Mouse (Mus musculus) spleen, postnatal 4 days (tissue): Measurements from ENCODE around the gene Coa5.

ENCODE experiments used
- DNase-seq, 2 experiments: peaks; one replicate each; pipeline ENCODE4 v3.0.0; 2022; ENCODE audit warnings: low spot score in 2 of 2

Coa5 gene

DNA sequence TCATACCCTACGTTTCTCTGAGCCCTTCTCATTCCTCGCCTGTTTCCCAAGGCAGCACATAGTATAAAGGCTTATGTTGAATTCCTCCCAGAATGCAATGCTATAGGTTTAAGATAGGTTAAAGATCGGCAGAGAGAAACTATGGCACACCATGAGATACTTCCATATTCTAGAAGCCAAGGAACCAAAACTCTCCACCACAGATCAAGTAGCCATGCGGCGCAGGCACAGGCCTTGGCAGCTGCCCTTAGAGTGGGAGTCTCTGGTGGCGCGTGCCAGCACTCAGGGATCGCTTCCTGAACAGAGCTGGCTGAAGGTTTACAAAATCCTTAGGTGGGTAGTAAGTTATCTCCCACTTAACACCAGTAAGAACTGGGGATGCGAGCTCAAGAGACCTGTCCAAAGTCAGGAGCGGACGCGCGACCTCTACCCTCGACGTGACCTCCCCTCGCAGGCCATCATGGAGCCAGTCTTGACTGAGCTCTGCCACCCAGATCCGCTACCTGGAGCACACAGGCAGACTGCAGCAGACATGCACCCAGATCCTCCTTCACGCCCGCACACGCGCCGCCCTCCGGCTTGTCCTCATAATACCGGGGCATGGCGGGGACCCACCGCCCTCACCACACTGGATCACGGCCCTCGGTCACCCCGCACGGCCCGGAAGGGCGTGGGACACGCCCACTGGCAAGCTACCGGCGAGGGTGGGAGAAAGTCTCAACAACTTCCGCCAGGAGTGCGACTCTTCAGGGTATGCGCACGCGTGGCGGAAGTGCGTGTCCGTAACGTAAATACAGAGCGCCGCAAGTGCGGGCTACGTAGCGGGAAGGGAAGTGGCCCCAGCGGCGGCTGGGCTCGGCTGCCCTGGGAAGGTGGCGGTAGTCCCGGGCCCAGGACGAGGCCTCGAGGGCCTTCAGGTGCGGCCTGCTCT, at the start of gene Coa5, which contains the start of gene Unc50:
Gene Coa5, minus strand, starts transcription at position 738 of the 931 bp plus-strand sequence.
Gene Unc50, plus strand, starts transcription at position 774 of the 931 bp plus-strand sequence.
- DNase-seq = peak; percentile 88 to 93

GRCm38 (mm10) chr1:37479074-37479473, 49.2 kb upstream of the Coa5 start:
- DNase-seq = peak; percentile 68 to 81

- DNase-seq = no peak
These were observed 48.5 kb upstream of the Coa5 start for GRCm38 (mm10) chr1:37478416-37478815.

DNA sequence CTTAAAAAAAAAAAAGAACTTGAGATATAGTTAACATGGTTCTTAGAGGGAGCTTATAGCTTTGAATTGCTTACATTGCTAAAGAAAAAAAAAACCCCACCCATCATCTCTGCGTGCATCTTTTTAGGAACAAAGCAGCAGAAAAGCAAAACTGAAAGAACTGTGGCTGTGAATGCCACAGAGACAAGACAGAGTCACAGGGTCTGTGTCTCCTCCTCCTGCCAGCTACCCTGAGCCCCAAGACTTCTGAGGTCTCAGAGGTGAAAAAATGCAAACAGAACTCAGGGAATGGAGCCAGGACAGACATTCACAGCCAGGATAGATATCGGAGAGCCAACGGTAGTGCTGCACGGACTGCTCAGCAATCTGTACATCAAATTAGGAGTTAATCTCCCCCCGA, 48.0 kb upstream of the Coa5 start:
- no peak for DNase-seq

GRCm38 (mm10) chr1:37477250-37477649, 47.3 kb upstream of the Coa5 start:
- no peak for DNase-seq

- DNase-seq = no peak
These were observed 45.4 kb upstream of the Coa5 start for GRCm38 (mm10) chr1:37475312-37475711.

GRCm38 (mm10) chr1:37474634-37475190, 44.8 kb upstream of the Coa5 start:
- no peak for DNase-seq

DNA sequence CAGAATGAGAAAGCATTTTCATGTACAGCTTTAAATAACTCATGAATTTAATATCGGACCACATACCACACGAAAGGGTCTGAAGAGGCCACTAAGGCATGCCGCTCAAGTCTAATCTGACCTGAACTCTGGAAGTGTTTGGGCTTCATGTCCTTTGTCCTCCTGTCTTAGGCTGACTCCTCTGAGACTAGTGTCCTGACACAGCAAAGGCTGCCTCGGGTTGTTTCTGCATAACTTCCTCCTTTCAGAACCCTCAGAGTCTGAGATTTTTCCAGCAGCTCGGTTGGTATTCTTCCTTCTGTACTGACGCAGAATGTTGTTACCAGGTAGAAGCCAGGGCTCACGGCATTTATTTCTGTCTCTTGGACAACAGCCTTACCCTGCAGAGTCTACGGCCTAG, 44.1 kb upstream of the Coa5 start:
- no peak for DNase-seq

GRCm38 (mm10) chr1:37473251-37473650, 43.3 kb upstream of the Coa5 start:
- no peak for DNase-seq

DNA sequence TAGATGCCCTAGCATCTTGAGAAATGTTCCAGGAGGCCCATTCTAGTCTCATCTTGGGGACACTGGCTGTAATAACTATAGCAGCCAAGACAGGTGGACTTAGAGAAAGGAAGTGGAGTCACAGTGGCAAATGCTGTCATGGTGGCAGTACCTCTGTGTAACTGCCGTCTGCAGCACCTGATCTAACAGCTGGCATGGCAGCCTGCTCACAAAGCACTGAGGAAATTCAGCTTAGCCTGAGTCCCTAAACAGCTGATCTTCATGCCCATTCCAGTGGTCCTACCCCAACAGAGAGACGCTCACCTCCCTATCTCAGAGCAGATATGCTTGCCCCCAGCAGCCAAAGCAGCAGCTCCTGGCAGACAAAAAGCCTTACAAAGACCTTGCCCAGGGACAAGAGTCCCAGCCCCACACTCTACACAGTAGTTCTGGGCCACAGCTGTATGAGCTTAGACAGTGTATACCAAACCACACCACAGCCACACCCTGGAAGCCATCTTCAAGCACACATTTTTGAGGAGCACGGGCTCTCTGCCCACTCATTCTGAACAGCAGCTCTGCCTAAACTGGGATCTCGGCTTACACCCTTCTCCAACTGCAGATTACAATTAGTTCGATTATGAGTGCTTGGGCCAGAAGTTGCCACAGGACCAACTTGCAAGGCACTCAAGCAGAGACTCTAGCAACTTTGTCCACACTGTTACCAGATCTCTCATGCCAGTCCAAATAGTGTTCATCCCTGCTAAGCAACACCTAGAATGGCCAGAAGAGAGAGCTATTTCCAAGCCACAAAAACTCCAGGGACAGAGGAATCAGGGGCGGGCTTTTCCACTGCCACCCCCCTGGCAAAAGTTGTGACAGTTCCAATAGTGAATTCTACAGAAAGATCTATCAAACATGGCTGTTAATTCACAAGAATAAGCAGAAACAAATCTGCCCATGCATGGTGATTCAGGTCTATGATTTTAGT, 41.6 kb upstream of the Coa5 start:
- no peak for DNase-seq

DNA sequence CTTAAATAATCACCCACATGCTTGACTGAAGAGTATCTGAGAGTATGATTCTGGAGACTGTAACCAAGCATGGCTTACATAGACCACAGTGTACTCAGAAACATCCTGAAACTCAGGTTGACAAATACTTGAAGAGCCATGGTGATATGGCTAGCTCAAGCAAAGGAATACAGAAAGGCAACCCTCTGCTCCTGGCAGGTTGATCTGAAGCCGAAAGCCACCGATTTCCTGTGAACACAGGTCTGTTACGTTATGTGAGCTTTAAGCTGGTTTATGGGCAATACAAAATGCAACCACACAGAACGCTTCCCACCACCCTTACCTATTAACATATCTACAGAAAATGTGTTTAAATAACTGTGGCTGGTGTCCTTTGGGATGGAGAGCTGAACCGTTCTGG, 39.1 kb upstream of the Coa5 start:
- DNase-seq = no peak

DNA sequence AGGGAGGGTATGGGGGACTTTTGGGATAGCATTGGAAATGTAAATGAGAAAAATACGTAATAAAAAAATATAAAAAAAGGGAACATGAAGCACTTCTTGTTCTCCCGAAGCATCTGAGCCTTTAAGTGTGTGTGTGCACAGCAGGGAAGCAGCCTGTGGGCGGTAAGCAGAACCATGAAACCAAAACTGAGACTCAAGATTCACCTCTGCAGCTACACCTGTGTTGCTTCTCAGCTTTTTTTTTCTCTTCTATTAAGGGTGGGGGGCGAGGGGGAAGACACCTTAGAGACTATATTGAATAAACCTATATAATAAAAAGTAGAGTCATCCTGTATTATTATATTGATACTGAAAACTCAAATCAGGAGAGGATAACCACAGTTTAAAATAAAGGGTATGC, 37.9 kb upstream of the Coa5 start:
- no peak for DNase-seq

GRCm38 (mm10) chr1:37466322-37466995, 36.6 kb upstream of the Coa5 start:
- no peak for DNase-seq

GRCm38 (mm10) chr1:37464878-37465452, 35.1 kb upstream of the Coa5 start:
- DNase-seq = no peak

DNA sequence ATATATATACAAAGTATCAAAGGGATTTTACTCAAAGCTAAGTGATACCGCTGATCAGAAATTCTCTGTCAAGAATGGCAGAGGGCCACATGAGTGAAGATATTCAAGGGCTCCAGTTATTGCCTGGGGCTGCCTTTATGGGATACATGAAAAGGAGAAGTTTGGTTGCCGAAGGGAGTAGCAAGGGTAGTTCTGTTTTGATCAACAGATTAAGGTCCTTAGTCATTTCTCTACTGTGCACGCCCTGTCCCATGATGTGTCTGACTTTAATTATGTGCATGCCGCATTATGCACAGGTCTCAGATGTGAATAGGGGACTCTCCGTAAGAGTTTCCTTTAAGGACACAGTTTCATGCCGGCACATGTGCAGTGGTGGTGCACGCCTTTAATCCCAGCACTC, 27.6 kb upstream of the Coa5 start:
- no peak for DNase-seq

DNA sequence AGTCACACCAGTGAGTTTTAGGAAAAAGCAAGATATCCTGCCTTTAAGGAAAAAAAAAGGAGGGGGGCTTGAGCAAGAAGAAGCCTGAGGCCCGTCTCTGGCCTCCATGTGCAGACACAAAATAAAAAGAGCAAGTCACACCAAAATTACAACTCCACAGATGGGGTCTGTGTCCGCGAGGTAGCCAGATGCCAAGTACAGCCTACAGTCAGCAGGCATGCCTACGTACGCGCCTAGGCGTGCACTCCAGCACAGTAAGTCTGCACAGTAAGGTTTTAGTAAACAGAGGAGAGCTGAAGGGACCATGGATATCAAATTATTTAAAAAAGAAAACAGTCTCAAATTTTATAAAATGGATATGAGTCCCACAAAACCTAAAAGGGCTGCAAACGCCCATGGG, 21.4 kb upstream of the Coa5 start:
- DNase-seq = no peak

DNA sequence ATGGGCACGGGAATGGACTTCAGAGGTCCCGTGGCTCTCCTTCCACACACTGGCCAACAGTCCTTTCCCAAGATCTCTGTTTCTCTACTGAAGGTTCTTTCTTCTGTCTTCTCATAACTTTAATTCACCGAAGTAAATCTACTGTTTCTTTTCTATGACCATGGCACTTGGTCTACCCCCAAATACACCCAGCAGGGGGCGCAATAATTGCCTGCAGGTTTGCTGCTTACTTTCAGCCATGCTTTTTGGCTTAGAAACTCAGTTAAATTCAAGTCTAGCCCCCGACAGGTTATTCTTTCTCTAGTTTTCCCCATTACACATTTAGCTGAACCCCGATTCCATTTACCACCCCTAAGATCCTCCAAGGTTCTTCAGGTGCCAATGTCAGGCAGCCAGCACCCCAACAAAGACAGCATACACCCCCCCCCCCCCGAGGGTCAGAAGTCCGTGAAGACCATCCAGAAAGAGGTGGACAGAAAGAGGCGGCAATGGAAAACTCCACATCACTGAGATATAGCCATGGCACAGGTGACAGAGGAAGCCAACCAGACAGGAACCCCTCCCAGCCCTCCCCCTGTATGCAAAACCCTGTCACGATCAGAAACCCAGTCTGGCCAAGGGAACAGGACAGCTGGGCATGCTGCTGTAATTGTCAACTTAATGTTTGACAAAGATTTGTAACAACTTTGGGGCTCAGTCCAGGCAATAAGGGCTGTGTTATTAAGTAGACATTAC, 18.6 kb upstream of the Coa5 start:
- peak; percentile 66 to 89 for DNase-seq

- no peak for DNase-seq
These were observed 13.2 kb upstream of the Coa5 start for GRCm38 (mm10) chr1:37442848-37443835.

DNA sequence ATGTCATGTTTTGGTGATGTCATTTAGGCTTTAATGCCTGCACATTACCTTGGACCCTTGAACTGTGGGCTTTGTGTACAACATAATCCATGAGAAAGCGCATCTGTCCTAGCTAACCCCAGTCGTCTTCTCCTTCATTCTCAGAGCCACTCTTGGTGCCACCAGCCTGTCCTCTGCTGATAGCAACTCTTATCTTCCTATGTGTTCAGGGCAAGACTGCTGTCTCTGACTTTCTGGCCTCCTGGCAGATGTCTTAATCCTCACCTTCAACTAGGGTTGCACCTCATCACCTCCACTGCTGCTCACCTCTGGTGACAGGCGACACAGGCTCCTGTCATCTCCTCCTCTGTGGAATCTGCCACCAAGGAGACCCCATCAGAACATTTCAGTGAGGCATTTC, 6.5 kb upstream of the Coa5 start:
- no peak for DNase-seq
